Mouse (Mus musculus) thymus, postnatal 10 days (tissue): ENCODE data around the gene Rps3.

Experiments used
- DNase-seq, 2 experiments: peaks; one replicate each; pipeline ENCODE4 v3.0.0; 2021; ENCODE audit warnings: low spot score in 2 of 2

Rps3 gene

DNA sequence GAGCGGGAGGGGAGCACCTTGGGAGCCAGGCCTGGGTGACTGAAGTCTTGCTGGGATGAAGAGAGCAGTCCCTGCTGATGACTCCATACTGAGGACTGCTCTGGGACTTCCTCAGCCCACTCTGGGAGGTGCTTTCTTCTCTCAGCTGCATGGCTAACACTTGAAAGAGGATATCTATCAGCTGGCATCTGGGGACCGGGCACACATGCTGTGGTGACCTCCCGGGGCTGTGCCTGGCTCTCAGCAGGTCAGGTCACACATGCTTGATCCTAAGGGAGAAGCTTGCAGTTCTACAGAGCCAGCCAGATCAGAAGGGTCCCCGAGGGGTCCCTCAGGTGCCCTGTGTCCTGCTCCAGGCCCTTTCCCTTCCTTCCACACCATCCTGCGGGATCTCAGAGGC is 40.4 kb downstream of the Rps3 start:
- no peak for DNase-seq

DNA sequence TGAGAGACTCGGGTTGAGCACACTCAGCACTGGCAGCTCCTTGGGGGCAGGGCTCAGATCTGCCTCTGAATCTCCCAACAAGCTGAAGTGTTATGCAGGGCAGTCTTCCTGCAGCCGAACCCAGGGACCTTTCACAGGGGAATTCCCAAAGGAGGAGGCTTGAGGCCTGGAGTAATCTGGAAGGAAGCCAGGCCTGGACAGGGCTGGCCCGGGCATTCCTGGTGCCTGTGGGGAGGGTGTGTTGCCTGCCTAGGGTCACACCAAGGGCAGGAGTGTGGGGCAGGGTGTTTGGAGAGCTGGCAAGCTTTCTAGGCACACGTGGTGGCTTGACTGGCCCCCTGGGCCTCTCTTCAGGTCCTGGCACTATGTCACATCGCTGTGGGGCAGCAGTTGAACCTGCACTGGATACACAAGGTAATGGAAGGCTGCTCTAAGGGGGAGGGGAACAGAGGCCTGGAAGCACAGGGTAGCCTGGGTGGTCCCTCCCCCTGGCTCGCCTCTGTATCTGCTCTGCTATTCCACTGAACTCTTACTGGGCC is 41.9 kb downstream of the Rps3 start:
- DNase-seq = no peak

DNA sequence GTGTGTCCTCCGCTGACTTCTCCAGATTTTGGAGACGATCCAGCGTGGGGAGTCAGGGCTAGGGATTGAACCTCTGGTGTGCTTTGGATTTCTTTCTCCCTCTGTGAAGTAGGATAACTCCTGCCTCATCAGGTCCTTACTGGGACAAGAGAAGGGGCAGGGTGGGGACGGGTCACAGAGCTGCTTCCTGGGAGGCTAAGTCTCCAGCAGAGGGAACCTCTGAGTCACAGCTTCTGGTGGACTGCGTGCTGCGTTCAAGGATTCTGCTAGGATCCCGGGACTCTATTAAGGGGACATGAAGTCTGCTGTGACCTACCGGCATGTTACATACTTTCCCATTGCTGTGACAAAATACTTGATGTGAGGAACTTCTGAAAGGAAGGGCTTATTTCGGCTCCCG is 44.7 kb downstream of the Rps3 start:
- no peak for DNase-seq

DNA sequence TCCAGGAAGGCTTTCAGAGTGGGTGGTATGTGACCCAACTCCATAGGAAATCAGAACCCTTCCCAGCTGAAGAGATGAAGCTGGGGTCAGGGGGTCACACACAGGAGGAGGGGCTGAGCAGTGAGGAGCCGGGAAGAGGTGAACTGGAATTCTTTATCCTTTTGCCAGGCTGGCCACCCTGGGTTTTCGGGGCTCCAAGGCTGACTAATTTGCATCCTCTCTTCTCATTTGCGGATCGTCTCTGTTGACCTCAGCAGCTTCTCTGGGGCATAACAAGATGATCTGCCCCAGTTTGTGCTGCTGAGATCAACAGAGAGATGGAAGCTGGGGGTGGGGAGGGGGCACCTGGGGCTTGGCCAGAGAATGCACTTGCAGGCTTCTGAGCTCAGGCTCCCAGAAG is 47.0 kb downstream of the Rps3 start:
- no peak for DNase-seq

DNA sequence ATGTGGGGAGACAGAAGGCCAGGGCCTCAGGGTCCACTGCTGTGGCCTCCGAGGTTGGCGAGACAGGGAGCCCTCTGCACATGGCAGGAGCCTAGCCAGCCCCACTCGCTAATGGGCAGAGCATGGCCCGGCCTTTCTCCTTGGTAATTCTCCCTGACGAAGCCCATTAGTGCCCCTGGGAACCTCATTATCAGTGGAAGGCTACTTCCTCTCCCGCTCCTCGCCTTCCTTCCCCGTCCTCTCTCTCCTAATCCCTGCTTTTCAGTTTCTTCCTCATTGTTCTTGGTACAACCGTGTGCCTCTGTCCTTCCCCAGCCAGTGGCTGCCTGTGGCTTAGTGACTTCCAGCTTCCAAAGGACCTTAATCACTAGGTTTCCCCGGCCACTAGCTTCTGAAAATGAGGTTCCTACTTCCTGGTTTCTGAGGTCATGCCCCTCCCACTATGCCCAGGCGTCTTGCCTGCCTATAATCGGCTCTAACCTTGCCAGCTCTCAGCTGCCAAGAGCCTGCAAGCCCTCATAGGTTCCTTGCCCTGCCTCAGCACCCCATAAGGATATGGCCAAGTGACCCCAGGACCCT is 48.8 kb downstream of the Rps3 start:
- no peak for DNase-seq

DNA sequence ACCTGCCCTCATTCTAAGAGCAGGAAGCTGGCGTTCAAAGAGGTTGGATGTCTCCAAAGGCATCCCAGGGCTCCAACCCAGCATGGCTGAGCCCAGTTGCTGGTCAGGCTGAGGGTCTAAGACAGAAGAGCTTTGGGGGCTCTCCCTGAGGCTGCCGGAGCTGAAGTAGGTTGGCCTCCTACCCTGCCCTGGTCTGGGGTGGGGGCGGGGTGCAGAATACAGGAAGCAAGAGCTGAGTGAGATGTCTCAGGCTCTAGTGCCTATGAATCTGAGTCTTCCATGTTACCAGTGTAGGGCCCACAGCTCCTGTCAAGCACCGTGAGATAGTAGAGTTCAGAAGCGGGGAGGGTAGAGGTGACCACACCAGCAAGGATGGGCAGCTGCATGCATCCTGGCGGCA is 50.7 kb downstream of the Rps3 start:
- DNase-seq = no peak

DNA sequence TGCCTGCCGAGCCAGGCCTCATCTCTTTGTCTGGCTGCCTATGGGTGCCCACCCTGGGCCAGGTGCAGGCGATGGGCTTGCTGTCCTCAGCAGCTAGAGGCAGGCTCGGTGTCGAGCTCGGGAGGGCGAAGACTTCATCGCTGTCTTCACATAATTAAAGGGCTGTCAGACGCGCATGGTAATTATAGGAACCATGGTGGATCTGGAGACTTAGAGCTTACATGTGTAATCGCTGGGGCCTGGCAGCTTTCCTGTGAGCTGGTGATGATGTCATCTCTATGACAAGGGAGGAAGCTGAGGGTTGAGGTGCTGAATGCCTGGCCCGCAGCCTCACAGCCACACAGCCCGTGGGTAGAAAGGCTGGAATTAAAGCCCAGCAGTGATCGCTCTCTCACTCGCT is 51.3 kb downstream of the Rps3 start:
- DNase-seq = no peak

DNA sequence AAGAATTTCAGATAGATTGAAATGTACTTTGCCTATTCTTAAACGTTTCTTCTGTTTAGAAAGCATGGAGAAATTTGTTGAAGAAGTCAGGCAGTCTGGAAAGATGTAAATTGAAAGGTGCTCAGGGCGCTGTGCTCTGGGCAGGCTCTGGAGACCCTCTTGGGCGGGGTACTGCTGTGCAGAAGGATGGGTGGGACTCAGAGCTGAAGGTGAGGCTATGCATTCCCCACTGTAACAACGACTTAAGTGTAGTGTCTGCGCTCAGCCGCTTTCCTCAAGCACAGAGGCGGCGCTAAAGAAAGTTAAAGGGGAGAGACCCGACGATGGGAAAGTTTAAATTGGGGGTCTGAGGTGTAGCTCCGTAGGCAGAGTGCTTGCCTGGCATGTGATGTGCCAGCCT is 53.3 kb downstream of the Rps3 start:
- no peak for DNase-seq

DNA sequence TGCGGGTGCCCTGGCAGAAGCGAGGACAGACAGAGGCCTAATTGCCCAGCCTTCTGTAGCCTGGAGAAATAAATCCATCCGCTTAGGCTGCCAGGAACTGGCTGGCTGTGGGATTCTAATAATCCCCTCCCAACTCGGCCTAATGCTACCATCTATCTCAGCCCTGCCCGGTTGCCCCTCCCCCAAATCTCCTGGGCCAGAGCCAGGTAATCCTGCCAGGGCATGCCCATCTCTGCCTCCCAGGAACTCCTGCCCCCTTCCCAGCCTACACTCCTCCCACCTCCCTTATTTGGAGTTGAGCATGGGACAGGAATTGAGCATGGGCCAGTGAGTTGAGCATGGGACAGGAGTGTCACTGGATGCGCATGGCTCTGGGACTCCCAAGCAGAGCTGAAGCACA is 53.8 kb downstream of the Rps3 start:
- no peak for DNase-seq

DNA sequence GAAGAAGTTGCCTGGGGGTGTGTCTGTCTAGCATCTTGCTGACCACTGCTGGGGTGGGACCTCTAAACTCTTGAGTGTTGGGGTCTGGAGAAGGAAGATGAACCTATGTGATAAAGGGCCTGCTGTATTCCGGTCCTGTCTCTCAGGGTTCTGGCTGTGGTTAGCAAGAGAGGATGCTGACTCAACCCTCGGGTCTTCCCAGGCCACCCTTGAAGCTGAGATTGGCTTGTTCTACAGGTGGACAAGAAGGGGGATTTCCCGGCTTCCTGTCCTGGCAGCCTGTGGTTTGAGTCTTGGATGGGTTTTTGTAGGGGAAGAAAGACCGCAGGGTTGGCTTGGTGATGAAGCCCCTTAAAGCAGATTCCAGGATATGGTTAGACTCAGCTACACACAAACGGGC is 54.7 kb downstream of the Rps3 start:
- DNase-seq = no peak

DNA sequence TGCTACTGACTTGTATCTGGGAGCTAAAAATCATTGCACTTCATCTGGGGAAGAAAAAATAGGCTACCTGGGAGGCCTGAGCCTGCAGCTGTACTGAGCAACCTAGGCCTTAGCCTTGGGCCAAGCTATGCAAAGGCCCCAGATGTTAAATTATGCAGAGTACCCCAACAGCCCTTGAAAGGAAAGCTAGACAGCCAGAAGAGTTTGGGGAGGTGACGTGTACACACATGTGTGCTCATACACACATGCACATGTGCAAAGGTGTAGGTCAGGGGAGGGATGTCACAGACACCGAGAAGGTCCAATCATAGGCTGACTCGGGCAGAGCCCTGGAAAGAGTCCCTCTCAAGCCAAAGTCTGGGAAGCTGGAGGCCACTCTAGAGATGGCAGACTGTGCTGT is 55.6 kb downstream of the Rps3 start:
- DNase-seq = no peak
